Mouse (Mus musculus) neural tube, embryonic 10.5 days (tissue): ENCODE measurements at regions not wholly inside any gene's neighbourhood (a gene's known extent, or its start where the extent isn't known, plus 50 kb on each side); places are given as distances from the start of the nearest gene placed in this dataset.

ENCODE experiments used
- DNase-seq: peaks from one replicate; pipeline ENCODE4 v3.0.0-alpha.2; 2017; ENCODE audit warnings: low spot score; ENCODE audit errors: extremely low spot score

DNA sequence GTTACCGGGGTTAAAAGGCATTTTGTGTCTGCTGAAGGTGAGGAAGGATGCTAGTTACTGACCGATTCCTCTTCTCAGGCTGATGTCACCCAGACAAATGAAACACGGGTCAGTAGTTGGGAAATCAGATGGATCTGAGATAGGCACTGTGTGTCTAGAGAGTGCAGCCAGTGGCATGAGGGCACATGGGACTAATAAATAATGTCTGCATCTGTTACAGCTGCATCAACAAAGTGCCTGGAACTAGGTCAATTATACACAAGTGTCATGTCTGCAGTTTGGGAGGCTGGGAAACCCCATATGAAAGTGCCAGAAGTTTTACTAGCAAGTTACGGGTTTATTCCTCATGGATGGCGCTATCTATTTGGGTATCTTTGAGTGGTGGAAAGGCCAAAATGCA is 68.8 kb downstream of the Cxcl12 start:
- DNase-seq, result no peak

DNA sequence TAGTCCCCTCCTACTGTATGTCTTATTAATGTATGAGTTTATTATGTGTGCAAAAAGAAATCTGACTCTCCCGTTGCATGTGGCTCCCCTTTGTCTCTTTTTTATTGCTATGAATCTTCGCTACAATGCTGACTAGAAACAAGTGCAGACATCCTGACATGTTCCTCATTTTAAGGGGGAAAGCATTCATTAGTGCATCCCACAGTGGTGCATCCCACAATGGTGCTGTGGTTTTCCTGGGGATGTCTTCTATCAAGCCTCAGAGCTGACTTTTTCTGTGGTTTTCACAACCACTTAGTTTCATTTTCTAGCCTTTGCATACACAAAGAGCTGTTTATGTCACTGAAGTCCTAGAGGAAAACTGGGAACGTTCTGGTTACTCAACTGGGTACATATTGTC is 72.9 kb downstream of the Cxcl12 start:
- no peak for DNase-seq

DNA sequence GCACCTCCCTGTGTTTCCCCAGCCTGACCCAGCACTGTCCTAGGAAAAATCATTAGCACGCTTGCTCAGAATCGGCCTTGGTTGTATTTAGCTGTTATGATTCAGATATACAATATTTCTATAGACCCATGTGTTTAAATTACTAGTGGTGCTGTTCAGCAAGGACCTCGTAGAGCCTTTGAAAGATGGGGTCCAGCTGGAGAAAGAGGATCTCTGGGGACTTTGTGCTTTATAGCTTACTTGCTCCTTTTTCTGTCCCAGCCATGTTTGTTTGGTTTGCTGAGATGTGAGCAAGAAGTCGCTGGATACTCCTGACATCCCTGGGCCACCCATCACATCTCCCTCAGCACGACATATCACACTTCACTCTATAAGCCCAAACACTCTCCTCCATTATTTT is 77.1 kb downstream of the Cxcl12 start:
- DNase-seq, result no peak

DNA sequence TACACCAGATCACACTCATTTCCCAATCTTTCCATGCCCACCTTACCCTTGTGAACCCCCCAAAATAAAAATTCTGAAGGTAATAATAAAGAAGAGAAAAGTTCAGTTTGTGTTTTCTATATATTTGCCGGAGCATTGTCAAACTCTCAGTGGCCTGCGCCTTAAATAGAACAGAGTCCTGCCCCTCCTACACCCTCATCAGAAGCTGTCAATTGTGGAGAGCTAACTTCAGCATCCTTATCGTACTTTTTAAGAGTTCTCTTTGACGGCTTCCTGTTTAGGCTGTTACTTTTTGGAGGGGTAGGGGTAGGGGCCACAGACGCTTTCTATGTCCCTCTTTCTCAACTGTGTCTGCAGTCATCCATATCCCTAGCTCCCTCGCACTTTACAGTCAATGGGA is 77.5 kb downstream of the Cxcl12 start:
- no peak for DNase-seq

- DNase-seq, result peak; percentile 57
These were observed 81.0 kb downstream of the Cxcl12 start for GRCm38 (mm10) chr6:117249230-117249921.

DNA sequence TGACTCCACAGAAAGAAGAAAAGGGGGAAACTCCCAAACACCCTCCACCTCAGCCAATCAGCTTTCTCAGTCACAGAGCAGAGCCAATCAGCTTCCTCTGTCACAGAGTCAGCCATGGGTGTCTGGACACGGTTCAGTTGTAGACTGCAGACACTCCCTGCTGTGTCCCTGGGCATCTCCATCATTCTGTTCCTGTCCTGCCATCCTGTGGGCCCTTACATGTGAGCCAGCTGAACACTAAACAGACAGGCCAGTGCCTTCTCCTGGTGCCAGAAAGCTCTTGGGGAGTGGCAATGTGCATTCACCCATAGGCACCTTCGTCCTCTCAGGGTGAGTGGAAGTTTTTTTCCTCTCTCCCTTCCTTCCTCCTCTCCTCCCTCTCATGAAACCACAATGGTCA is 81.7 kb downstream of the Cxcl12 start:
- DNase-seq, result no peak

- DNase-seq, result no peak
These were observed 83.1 kb downstream of the Cxcl12 start for GRCm38 (mm10) chr6:117251383-117251925.

GRCm38 (mm10) chr6:117252361-117252760 is 84.0 kb downstream of the Cxcl12 start:
- DNase-seq, result no peak

DNA sequence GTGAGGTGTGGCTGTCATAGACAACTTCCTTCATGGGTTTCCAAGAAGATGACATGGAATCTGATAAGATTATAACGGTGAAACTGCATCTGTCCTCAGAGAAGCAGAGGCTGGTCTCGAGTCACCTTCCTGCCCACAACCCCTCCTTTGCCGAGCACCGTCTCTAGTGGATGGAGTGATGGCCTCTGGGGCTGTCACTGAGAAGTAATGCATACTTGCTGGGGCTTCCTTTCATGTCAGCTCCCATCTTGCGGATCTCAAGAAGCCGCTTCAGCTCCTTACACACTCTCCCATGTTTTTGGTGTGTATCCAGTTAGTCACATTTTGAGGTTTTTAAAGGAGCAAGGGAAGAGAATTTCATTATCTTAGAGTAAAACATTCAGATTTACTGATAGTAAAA is 84.7 kb downstream of the Cxcl12 start:
- DNase-seq, result no peak

DNA sequence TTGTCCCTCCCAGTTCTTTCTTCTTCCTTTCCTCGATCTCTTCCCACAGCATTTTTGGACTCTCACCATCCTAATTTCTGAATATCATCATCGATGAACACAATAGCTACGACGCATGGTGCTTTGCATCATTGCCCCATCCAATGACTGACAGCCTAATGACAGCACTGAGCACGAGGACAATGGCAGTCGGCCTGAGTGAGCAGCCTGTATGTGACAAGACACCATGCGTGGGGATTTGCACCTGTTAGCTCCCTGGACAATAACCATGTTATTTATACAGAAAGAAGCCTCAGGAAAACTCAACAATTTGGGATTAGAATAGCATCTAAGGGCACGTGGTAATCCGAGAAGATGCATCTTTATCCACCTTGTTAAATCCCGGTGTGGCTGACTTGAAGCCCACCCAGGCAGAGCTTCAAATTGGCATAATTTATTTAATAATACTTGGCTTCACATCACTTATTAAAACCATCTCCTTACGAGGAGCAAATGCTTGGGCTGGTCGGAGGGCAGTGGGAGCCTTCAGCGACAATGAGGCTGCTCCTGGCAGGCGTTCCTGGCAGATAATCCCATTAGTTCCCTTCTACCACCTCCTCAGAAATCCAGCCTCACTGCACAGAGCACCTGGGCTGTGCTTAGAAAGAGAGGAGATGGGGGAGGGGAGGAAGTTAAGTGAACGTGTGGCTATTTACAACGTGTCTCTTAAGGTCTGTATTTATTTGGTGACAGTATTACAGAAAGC is 85.4 kb downstream of the Cxcl12 start:
- DNase-seq, result no peak

DNA sequence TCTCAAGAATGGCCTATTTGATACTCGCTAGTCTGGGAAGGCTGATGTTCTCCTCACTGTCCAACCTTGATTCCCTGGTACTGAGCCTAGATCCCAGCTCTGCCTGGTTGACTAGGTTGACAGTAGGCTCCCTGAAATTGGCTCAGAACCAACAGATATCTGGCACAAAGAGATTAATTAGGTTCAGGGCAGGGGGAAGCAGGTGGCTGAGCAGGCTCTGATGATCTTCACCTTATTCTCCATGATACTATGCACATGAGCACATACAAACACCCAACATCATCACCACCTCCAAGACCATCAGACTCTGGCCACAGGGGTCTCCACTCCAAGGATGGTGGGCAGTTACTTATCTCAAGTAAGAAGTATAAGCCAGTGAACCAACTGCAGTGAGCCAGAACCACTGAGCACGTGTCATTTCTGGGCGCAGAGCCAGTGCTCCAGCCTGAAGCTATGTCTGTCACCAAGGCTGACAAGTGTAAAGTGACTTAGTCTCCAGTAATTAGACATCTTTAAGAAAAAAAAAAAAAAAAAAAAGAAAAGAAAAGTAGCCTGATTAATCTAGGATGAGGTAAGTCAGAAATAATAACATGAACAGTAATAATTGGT is 86.4 kb downstream of the Cxcl12 start:
- DNase-seq, result no peak

- no peak for DNase-seq
These were observed 87.2 kb downstream of the Cxcl12 start for GRCm38 (mm10) chr6:117255399-117256098.

- DNase-seq, result no peak
These were observed 87.8 kb downstream of the Cxcl12 start for GRCm38 (mm10) chr6:117256099-117256471.

- no peak for DNase-seq
These were observed 89.3 kb downstream of the Cxcl12 start for GRCm38 (mm10) chr6:117257591-117257990.

- DNase-seq, result no peak
These were observed 99.6 kb downstream of the Cxcl12 start for GRCm38 (mm10) chr6:117267906-117268305.

GRCm38 (mm10) chr6:117268376-117268775 is 100.0 kb downstream of the Cxcl12 start:
- DNase-seq, result no peak

DNA sequence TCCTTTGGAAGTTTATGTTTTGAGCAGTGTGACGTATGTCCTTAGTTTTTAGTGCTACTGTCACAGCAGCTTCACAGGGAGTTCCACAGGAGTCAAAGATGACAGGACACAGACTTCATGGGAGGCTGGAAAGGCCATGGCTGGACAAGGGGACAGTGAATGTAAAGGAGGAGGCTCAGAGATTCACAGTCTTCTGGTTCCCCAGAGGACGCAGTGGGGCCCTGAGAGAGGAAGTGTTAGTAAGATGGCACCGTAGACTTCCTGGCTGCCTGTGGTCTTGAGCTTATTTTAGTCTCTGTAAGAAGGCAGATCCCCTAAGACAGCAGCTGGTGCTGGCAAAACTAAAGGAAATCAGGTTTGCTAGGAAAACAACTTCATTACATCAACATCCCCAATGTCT is 101.9 kb downstream of the Cxcl12 start:
- no peak for DNase-seq

DNA sequence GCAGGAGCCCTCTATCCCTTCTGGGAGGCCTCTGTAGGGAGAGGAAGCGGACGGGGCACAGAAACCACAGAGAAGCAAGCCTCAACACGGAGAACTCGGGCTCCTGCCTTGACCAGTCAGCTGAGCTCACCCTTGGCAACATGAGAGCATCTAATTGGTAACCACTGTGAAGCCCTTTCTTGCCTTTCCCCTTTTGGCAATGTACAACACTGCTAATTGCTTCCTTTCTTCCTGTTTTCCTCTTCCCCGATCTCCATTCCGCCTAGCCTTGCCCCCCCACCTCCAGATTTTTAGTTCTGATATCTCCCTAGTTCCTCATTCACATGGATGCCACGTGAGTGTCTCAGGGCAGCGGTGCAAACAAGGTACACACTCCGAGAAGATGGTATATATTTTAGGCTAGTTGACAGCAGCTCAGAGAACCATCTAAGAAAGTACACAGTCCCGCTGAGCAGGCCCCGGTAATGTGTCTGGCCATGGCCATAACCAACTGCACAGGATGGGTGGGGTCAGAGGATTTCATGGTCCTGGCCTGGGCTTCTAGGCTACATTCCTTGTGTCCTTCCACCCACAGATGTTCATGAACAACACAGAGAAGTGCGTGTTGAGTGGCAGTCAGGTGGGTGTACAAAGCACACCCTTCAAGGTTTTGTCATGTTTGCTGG is 103.4 kb downstream of the Cxcl12 start:
- DNase-seq, result no peak

- no peak for DNase-seq
These were observed 104.1 kb downstream of the Cxcl12 start for GRCm38 (mm10) chr6:117272227-117272955.

DNA sequence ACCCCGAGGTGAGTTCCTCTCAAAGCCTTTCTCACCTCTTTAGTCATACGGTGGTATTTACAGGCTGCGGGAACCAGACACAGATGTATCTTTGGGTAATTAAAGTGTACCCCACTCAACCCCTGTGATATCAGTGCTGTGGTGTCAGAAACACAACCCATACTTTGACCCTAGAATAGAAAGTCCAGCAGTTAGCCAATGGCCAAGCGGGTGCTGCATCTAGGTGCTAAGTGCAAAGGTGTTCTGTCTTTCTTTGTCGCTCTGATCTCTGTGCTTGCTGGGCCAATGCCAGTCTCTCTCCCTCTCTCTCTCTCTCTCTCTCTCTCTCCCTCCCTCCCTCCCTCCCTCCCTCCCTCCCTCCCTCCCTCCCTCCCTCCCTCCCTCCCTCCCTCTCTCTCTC is 107.6 kb downstream of the Cxcl12 start:
- DNase-seq, result no peak

GRCm38 (mm10) chr6:117276850-117277249 is 108.5 kb downstream of the Cxcl12 start:
- DNase-seq, result no peak
